Mouse (Mus musculus) adrenal gland (tissue): ENCODE measurements around the gene Nudt2.

Source experiments
- intact Hi-C: fragments of 180-260 bp; cut with DNase I; formaldehyde crosslinking; loops from one replicate; pipeline ENCODE4 v1.15.1; 2025

Gene Nudt2

GRCm38 (mm10) chr4:41518349-41518748 lies 53.4 kb downstream of the Nudt2 start:
- intact Hi-C loops = no loop called here

- intact Hi-C loops = no loop called here
These were observed 54.2 kb downstream of the Nudt2 start for GRCm38 (mm10) chr4:41519195-41519594.

- intact Hi-C loops = loop anchor here (5.0 kb wide), 1 partner anchor 77 kb away; no protein-coding TSS in a partner anchor
These were observed 55.7 kb downstream of the Nudt2 start for GRCm38 (mm10) chr4:41520641-41521040.

DNA sequence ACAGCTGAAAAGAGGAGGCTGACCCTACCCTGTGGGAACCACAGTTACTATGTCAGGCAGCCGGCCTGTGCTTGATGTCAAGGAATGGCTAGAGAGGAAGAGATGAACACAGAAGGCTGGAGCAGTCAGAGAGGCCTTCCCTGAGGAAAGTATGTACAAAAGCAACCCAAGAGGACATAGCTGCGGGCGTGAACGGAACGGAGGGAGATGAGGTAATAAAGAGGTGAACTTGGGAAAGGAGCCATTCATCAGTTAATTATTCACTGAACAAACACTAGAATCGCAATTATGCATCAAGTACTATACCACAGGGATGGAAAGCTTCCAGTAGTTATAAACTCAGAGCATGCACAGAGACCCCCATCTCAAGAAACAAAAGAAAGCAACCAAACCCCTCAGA lies 57.2 kb downstream of the Nudt2 start:
- intact Hi-C loops = loop anchor here (5.0 kb wide), 1 partner anchor 75 kb away; no protein-coding TSS in a partner anchor

DNA sequence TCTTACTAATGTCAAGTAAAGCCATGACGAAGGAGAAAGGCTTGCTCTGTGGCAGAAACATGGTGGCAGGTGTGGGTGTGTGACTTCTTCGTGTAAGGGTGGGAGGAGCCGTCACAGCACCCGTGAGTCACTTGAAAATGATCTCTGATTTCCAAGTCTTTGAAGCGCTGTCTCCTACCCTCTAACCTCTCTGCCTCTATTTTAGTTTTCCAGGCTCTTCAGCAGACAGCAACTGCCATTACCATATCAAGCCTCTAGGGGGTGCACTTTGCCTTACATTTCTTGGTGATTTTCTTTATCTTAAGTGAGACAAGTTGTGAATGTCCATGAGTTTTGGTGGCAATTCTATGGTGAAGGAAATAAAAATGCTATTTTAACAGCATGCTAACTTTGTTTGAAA lies 57.8 kb downstream of the Nudt2 start:
- intact Hi-C loops = loop anchor here (5.0 kb wide), 1 partner anchor 75 kb away; no protein-coding TSS in a partner anchor

- intact Hi-C loops = loop anchor here (5.0 kb wide), 1 partner anchor 73 kb away; no protein-coding TSS in a partner anchor
These were observed 58.9 kb downstream of the Nudt2 start for GRCm38 (mm10) chr4:41523839-41524238.

DNA sequence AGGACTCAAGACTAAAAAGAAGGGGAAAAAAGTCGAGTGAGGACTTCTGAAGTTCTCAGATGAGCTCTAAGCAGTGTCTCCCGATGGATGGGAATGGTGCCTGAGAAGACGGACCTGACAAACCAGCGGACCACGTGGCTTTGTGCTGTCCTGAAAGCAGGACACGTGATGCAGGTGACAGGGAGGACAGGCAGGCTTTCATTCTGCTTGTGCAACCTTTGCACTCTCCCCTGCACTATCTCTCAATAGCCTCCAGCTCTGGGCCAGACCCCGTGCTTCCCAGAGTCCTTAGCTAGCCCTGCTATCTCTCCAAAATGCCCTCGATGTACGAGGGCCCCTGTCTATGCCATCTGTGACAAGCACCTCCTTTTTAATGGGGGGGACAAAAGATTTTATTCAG lies 59.9 kb downstream of the Nudt2 start:
- intact Hi-C loops = loop anchor here (5.0 kb wide), 1 partner anchor 72 kb away; no protein-coding TSS in a partner anchor

GRCm38 (mm10) chr4:41526553-41526952 lies 61.6 kb downstream of the Nudt2 start:
- intact Hi-C loops = no loop called here

GRCm38 (mm10) chr4:41527076-41527475 lies 62.1 kb downstream of the Nudt2 start:
- intact Hi-C loops = no loop called here

DNA sequence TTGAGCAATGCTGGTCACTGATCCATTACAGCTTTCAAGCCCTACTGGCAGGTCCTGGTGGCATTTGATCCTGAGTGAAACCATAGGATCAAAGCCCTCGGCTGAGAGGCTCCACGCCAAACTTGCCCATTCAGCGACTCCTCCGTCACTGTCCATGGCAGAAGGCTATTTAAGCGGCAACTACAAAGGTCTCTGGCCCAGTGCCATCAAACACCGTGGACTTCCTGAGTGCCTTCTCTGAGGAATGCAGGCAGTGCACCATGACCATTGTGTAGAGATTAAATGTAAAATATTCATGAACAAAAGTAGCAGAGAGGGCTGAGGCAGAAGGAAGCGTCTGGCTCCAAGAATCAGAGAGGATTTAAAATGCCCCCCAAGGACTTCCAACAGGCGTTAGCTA lies 63.0 kb downstream of the Nudt2 start:
- intact Hi-C loops = no loop called here
